Mouse (Mus musculus) intestine, embryonic 15.5 days (tissue): ENCODE measurements around the gene Cdk5rap1. TPM values are rescaled to one million over a fixed set of nuclear protein-coding genes. Genes with fewer than 3 reads are reported as not detected.
A peak's percentile ranks its signal among the peaks of the same experiment; 100 is the strongest.
"Not testable (repeated sequence)": the region's sequence is repeated elsewhere in the genome, so short reads cannot be mapped to it uniquely, and the experiment has no call there.

Source experiments
- ATAC-seq: fragments of 200-750 bp; cut with Nextera tagmentation; 2 replicates; pipeline ENCODE4 v1.8.0; 2017; ENCODE audit warnings: moderate TSS enrichment, moderate library complexity
- H3K27ac ChIP-seq: fragments of 300-500 bp; sonication (generic); 2 replicates; pipeline ENCODE4 v1.5.1; 2015; ENCODE audit warnings: mild to moderate bottlenecking, inconsistent platforms
- H3K27me3 ChIP-seq: fragments of 300-500 bp; sonication (generic); replicated peaks from 2 replicates; pipeline ENCODE4 v1.6.1; 2015; ENCODE audit warnings: inconsistent platforms
- H3K36me3 ChIP-seq: fragments of 300-500 bp; sonication (generic); 2 replicates; pipeline ENCODE4 v1.6.1; 2015; ENCODE audit warnings: inconsistent platforms
- H3K4me1 ChIP-seq: fragments of 300-500 bp; sonication (generic); replicated peaks from 2 replicates; pipeline ENCODE4 v1.6.1; 2015; ENCODE audit warnings: inconsistent platforms
- H3K4me2 ChIP-seq: fragments of 300-500 bp; sonication (generic); replicated peaks from 2 replicates; pipeline ENCODE4 v1.6.1; 2015; ENCODE audit warnings: mild to moderate bottlenecking, inconsistent platforms
- H3K4me3 ChIP-seq: fragments of 300-500 bp; sonication (generic); replicated peaks from 2 replicates; pipeline ENCODE4 v1.5.1; 2015; ENCODE audit warnings: inconsistent platforms
- H3K9ac ChIP-seq: fragments of 300-500 bp; sonication (generic); 2 replicates; pipeline ENCODE4 v1.6.1; 2015; ENCODE audit warnings: inconsistent platforms
- H3K9me3 ChIP-seq: fragments of 300-500 bp; sonication (generic); 2 replicates; pipeline ENCODE4 v1.6.1; 2016; ENCODE audit warnings: inconsistent platforms
- WGBS: fragments of 180-500 bp; shearing (Covaris S2); methylation state at CpG from one replicate; pipeline ENCODE4 v1.1.7; 2015; 5-methylcytosine and 5-hydroxymethylcytosine counted together
- polyA plus RNA-seq: library from polyadenylated mRNA; unstranded; fragments of >200 nt; fragmentation: Nextera tagmentation; extraction: Ambion mirVana; gene quantifications from 2 replicates; pipeline ENCODE4 v1.2.1, GENCODE M21; 2015

Cdk5rap1 gene
- polyA plus RNA-seq, 1 experiment from 2014 or later, result 18.1 TPM

GRCm38 (mm10) chr2:154294746-154295145, 78.1 kb downstream of the Cdk5rap1 start:
- H3K4me3 ChIP-seq, H3K27me3 ChIP-seq, H3K9me3 ChIP-seq, H3K9ac ChIP-seq, ATAC-seq, H3K27ac ChIP-seq, H3K4me1 ChIP-seq, H3K36me3 ChIP-seq: not testable (repeated sequence)
- H3K4me2 ChIP-seq, result peak overlapping the region; percentile 43
- 3% methylated on average over 10 of the region's 10 CpGs for WGBS

- WGBS, result 82% methylated on average over 1 of the region's 1 CpGs
- Histone ChIP-seq H3K4me3 (no peak overlapping the region), H3K4me2 (no peak overlapping the region), H3K27me3 (no peaks in the 10 kb centered on the region), H3K4me1 (no peaks in the 10 kb centered on the region), H3K9me3 (no peaks in the 10 kb centered on the region), H3K27ac (no peak overlapping the region), H3K9ac (no peak overlapping the region), H3K36me3 (no peaks in the 10 kb centered on the region)
- no peak for ATAC-seq
Measured at GRCm38 (mm10) chr2:154292833-154293232, 80.0 kb downstream of the Cdk5rap1 start.

DNA sequence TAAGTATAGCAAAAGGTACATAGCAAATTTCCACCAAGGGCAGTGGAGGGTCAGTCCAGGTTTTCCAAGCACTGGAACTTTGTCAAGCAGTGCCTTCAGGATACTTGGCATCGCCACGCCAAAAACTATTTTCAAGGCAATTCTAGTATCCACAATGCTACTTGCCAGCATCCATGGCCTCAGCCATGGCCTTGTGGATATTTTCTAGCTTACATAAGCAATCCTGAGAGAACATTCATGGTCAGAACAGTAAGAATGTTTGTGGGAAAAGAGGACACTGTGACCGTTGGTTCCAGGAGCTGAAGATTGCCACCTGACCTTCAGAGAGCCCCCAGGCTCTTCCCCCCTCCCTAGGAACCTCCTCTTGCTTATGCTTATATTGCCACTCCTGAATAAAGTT, 80.9 kb downstream of the Cdk5rap1 start:
- H3K4me2 ChIP-seq, result not testable (repeated sequence)

More for the DNA sequence above, 80.9 kb downstream of the Cdk5rap1 start:
- H3K4me1 ChIP-seq, H3K36me3 ChIP-seq, H3K9me3 ChIP-seq, ATAC-seq, H3K27ac ChIP-seq, H3K9ac ChIP-seq, H3K27me3 ChIP-seq, H3K4me3 ChIP-seq: not testable (repeated sequence)
- WGBS, result 85% methylated on average over 3 of the region's 3 CpGs

Other genes with a start within 250 kb of the Cdk5rap1 start
- gene Bpifa3, start 242.7 kb downstream of the Cdk5rap1 start, polyA plus RNA-seq, result not detected in 2 replicates
- not detected in 2 replicates for gene Bpifa1, start 230.1 kb downstream of the Cdk5rap1 start, polyA plus RNA-seq
- gene Bpifa5, start 210.4 kb downstream of the Cdk5rap1 start, polyA plus RNA-seq, result not detected in 2 replicates
- 0.25 and 8.3 TPM in 2 replicates for gene Bpifb1, start 182.2 kb downstream of the Cdk5rap1 start, polyA plus RNA-seq
- 0.09 and 0.13 TPM in 2 replicates for gene Bpifb5, start 149.3 kb downstream of the Cdk5rap1 start, polyA plus RNA-seq
- gene Bpifb9a, start 115.2 kb downstream of the Cdk5rap1 start, polyA plus RNA-seq, result not detected in 2 replicates
- gene Bpifb9b, start 65.8 kb downstream of the Cdk5rap1 start, polyA plus RNA-seq, result not detected in 2 replicates
- 4.6 and 5.0 TPM in 2 replicates for gene Snta1, start 35.1 kb upstream of the Cdk5rap1 start, polyA plus RNA-seq
- 25.4 and 26.3 TPM in 2 replicates for gene Cbfa2t2, start 63.5 kb upstream of the Cdk5rap1 start, polyA plus RNA-seq
- gene 1700003F12Rik, start 174.1 kb upstream of the Cdk5rap1 start, polyA plus RNA-seq, result 0.52 and 0.57 TPM in 2 replicates
- gene Actl10, start 178.8 kb upstream of the Cdk5rap1 start, polyA plus RNA-seq, result 0.15 TPM in 1 of 2 replicates, not detected in the other
- 1.2 TPM in 2 replicates for gene Necab3, start 185.9 kb upstream of the Cdk5rap1 start, polyA plus RNA-seq
- gene E2f1, start 196.9 kb upstream of the Cdk5rap1 start, polyA plus RNA-seq, result 16.7 and 18.7 TPM in 2 replicates
- 28.0 and 32.9 TPM in 2 replicates for gene Pxmp4, start 230.7 kb upstream of the Cdk5rap1 start, polyA plus RNA-seq
- 0.69 and 1.0 TPM in 2 replicates for gene Zfp341, start 240.3 kb upstream of the Cdk5rap1 start, polyA plus RNA-seq
- gene 4930519P11Rik, start 240.4 kb upstream of the Cdk5rap1 start, polyA plus RNA-seq, result not detected in 2 replicates